Mouse (Mus musculus): ENCODE data around the gene Olfr1157. TPM values are rescaled to one million over a fixed set of nuclear protein-coding genes. Genes with fewer than 3 reads are reported as not detected.

The Olfr1157 gene
- not detected in 2 replicates for polyA plus RNA-seq (2015; fragmentation: Nextera tagmentation; extraction: Ambion mirVana)

DNA sequence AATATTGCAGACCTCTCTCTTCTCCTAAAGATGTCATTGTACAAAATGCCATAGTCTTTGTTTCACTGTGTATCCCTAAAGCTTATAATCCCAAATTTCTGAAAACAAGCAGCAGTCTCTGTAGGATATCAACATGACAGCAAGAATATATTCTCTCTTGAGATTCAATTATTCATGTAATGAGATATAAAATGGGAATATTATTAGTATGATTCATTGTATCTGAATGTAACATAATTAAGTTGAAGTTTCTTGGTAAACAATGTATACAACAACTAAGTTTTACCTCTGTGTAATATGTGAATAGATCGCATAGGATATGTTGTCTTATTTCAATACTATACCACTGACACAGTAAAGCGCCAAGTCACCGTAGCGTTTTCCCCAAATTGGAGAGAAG, at the start of gene Olfr1157:
Olfr1157 (minus strand) TSS at position 101 of the 400 bp plus-strand sequence.
- Histone ChIP-seq H3K27me3 (ENCODE audit: control insufficient read depth, insufficient read depth, low read depth, low read length) (no peaks in the 10 kb centered on the region), H3K4me2 (ENCODE audit: low read depth, low read length) (no peak within 1 kb of the TSS), H3K9ac (ENCODE audit: low read depth, low read length) (no peak within 1 kb of the TSS), H3K4me3 (ENCODE audit: low read depth, low read length) (no peak within 1 kb of the TSS), H3K4me1 (ENCODE audit: control insufficient read depth, low read depth, low read length) (no peaks in the 10 kb centered on the region), H3K9me3 (replicated peaks; ENCODE audit: control insufficient read depth, low read length) (no peaks in the 10 kb centered on the region), H3K27ac (ENCODE audit: low read length) (no peak within 1 kb of the TSS), H3K36me3 (ENCODE audit: control insufficient read depth, insufficient read depth) (no peaks in the 10 kb centered on the region)
- WGBS (ENCODE audit: insufficient replicate concordance), result 88% methylated on average over 4 of the region's 4 CpGs
- ATAC-seq (ENCODE audit: low read depth), result no peak

DNA sequence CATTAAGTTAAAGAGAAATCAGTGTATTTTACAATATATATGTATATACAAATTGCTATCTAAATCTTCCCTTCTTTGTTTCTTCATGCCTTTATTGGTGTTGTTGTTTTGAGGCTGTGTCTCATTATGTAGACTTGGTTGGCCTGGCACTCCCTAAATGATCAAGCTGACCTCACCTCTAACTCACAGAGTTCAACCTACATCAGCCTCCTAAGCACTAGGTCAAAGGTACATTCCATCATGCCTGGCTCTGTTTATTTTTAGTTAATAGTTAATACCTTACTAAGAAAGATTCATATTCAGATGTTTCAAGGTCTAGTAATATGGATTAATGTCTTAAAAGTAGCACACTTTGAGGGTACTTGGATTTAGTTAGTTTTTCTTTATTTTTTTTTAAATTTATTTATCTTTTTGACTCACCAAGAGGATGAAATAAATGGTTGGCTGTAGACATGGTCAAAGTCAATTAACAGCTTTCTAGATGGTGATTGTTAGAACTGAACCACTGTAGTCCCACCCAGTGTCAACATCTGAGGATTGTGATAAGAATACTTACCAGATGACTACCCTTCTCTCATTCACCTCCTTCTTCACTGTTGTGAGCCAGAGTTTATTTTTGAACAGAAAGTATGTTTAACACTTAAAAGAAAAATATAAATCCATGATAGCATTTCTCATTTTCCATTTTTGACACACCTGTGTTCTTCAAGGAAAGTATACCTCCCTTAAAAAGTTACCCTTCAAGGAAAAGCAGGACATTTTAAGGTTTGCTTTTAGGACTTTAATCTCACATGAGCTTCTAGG, 39.6 kb upstream of the Olfr1157 start, which contains the start of gene Olfr1160:
Olfr1160 (minus strand) TSS at position 754 of the 804 bp plus-strand sequence.
- Histone ChIP-seq H3K36me3 (ENCODE audit: control insufficient read depth, insufficient read depth) (no peaks in the 10 kb centered on the region), H3K4me3 (ENCODE audit: low read depth, low read length) (no peak within 1 kb of the TSS), H3K27ac (ENCODE audit: low read length) (no peak within 1 kb of the TSS), H3K4me2 (ENCODE audit: low read depth, low read length) (no peak within 1 kb of the TSS), H3K4me1 (ENCODE audit: control insufficient read depth, low read depth, low read length) (no peaks in the 10 kb centered on the region), H3K9ac (ENCODE audit: low read depth, low read length) (no peak within 1 kb of the TSS), H3K9me3 (replicated peaks; ENCODE audit: control insufficient read depth, low read length) (no peaks in the 10 kb centered on the region), H3K27me3 (ENCODE audit: control insufficient read depth, insufficient read depth, low read depth, low read length) (no peaks in the 10 kb centered on the region)
- ATAC-seq (ENCODE audit: low read depth), result peak; percentile 80

DNA sequence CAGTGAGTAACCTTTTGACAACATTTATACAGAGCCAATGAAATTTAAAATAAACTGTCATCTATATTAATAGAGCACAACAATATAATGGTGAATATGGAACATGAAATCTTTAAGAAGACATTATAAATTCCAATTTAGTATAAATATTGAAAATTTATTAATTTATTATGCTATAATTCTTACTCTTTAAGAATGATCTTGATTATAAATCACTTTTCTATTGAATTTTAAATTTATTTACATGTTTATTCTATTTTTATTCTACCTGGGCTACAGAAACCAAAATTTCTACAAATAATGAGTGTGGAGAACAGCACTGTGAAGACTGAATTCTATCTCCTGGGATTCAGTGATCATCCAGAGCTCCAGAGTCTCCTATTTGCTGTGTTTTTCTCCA, 21.7 kb upstream of the Olfr1157 start, which contains the start of gene Olfr1158:
Olfr1158 (plus strand) TSS at position 301 of the 400 bp plus-strand sequence.
- ATAC-seq (ENCODE audit: low read depth), result no peak
- no peaks in the 10 kb centered on the region for H3K36me3 ChIP-seq (ENCODE audit: control insufficient read depth, insufficient read depth)
- H3K9ac ChIP-seq (ENCODE audit: low read depth, low read length), result no peak within 1 kb of the TSS
- no peak within 1 kb of the TSS for H3K27ac ChIP-seq (ENCODE audit: low read length)
- H3K4me2 ChIP-seq (ENCODE audit: low read depth, low read length), result no peak within 1 kb of the TSS
- no peaks in the 10 kb centered on the region for H3K9me3 ChIP-seq (replicated peaks; ENCODE audit: control insufficient read depth, low read length)
- no peaks in the 10 kb centered on the region for H3K4me1 ChIP-seq (ENCODE audit: control insufficient read depth, low read depth, low read length)
- no peak within 1 kb of the TSS for H3K4me3 ChIP-seq (ENCODE audit: low read depth, low read length)
- no peaks in the 10 kb centered on the region for H3K27me3 ChIP-seq (ENCODE audit: control insufficient read depth, insufficient read depth, low read depth, low read length)

DNA sequence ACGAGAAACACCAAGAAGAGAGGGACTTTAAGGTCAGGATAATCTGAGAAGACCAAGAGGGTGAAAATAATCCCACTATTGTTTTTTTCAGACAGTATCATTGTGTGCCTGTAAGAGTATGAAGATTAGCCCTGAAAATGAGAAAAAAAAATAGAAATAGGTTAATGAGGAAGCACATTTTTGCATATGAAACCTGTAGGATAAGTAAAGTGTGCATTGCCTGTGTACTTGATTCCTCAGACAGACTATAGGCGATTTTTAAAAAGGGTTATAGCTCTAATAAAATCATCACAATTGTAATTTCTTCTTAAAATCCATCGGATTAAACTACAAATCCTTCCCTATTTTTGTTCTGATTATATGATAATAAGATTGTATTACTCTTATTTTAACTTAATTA, 6.5 kb upstream of the Olfr1157 start, which contains the start of gene Olfr74:
Olfr74 (minus strand) TSS at position 101 of the 400 bp plus-strand sequence.
- WGBS (ENCODE audit: insufficient replicate concordance), result 44% methylated on average over 3 of the region's 3 CpGs

DNA sequence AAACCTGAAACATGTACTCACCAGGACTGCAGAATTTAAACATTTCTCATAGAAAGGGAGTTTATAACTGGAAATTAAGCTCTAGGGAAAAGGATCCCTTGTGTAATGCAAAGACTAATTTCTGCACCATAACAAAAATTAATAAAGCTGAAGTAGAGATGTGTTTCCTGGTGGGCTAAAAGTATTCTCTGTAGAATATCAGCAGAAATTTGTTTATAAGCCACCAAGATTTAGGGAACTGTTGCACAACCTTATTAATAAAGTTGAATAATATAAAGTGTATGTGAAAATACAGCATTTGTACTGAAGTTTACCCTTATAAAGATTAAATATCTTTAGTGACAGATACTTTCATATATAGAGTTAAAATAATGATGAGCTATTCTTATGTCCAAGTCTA, 15.1 kb downstream of the Olfr1157 start, which contains the start of gene Olfr1156:
Olfr1156 (minus strand) TSS at position 101 of the 400 bp plus-strand sequence.
- H3K27me3 ChIP-seq (ENCODE audit: control insufficient read depth, insufficient read depth, low read depth, low read length), result no peaks in the 10 kb centered on the region
- no peak for ATAC-seq (ENCODE audit: low read depth)

More for the DNA sequence above, 6.5 kb upstream of the Olfr1157 start, which contains the start of gene Olfr74:
- no peak within 1 kb of the TSS for H3K27ac ChIP-seq (ENCODE audit: low read length)
- no peak within 1 kb of the TSS for H3K4me2 ChIP-seq (ENCODE audit: low read depth, low read length)
- no peak within 1 kb of the TSS for H3K4me3 ChIP-seq (ENCODE audit: low read depth, low read length)
- no peaks in the 10 kb centered on the region for H3K9me3 ChIP-seq (replicated peaks; ENCODE audit: control insufficient read depth, low read length)
- no peak for ATAC-seq (ENCODE audit: low read depth)
- no peak within 1 kb of the TSS for H3K9ac ChIP-seq (ENCODE audit: low read depth, low read length)
- no peaks in the 10 kb centered on the region for H3K36me3 ChIP-seq (ENCODE audit: control insufficient read depth, insufficient read depth)
- H3K4me1 ChIP-seq (ENCODE audit: control insufficient read depth, low read depth, low read length), result no peaks in the 10 kb centered on the region
- H3K27me3 ChIP-seq (ENCODE audit: control insufficient read depth, insufficient read depth, low read depth, low read length), result no peaks in the 10 kb centered on the region

DNA sequence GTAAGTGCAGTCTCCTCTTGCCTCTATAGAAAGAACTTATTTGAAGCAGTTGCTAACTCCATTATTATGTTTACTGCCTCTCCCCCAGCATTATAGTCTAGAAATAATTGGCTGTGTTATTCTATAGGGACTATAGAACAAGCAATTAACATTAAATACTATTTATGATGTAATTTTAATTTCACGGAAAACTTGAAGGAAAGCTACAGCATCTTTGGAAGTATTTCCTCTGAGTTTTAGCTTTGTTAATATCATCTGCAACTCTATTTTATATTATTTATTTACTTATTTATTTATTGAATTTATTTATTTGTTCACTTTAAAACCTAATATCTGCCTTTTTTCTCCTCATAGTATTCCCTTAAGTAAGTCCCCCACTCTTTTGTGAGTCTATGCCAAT, 23.1 kb downstream of the Olfr1157 start, which contains the start of gene Olfr1155:
Olfr1155 (minus strand) TSS at position 101 of the 400 bp plus-strand sequence.
- 69% methylated on average over 1 of the region's 1 CpGs for WGBS (ENCODE audit: insufficient replicate concordance)

More for the DNA sequence above, 15.1 kb downstream of the Olfr1157 start, which contains the start of gene Olfr1156:
- Histone ChIP-seq H3K27ac (ENCODE audit: low read length) (no peak within 1 kb of the TSS), H3K36me3 (ENCODE audit: control insufficient read depth, insufficient read depth) (no peaks in the 10 kb centered on the region), H3K4me3 (ENCODE audit: low read depth, low read length) (no peak within 1 kb of the TSS), H3K9me3 (replicated peaks; ENCODE audit: control insufficient read depth, low read length) (no peaks in the 10 kb centered on the region), H3K9ac (ENCODE audit: low read depth, low read length) (no peak within 1 kb of the TSS), H3K4me2 (ENCODE audit: low read depth, low read length) (no peak within 1 kb of the TSS), H3K4me1 (ENCODE audit: control insufficient read depth, low read depth, low read length) (no peaks in the 10 kb centered on the region)

More for the DNA sequence above, 23.1 kb downstream of the Olfr1157 start, which contains the start of gene Olfr1155:
- Histone ChIP-seq H3K27me3 (ENCODE audit: control insufficient read depth, insufficient read depth, low read depth, low read length) (no peaks in the 10 kb centered on the region), H3K9me3 (replicated peaks; ENCODE audit: control insufficient read depth, low read length) (no peaks in the 10 kb centered on the region), H3K9ac (ENCODE audit: low read depth, low read length) (no peak within 1 kb of the TSS), H3K4me2 (ENCODE audit: low read depth, low read length) (no peak within 1 kb of the TSS), H3K36me3 (ENCODE audit: control insufficient read depth, insufficient read depth) (no peaks in the 10 kb centered on the region), H3K4me1 (ENCODE audit: control insufficient read depth, low read depth, low read length) (no peaks in the 10 kb centered on the region), H3K27ac (ENCODE audit: low read length) (no peak within 1 kb of the TSS), H3K4me3 (ENCODE audit: low read depth, low read length) (no peak within 1 kb of the TSS)
- no peak for ATAC-seq (ENCODE audit: low read depth)

Other genes with a start within 250 kb of the Olfr1157 start
- gene Olfr1138, start 228.3 kb downstream of the Olfr1157 start, polyA plus RNA-seq (2015; fragmentation: Nextera tagmentation; extraction: Ambion mirVana), result not detected in 2 replicates
- not detected in 2 replicates for gene Olfr1140, start 224.5 kb downstream of the Olfr1157 start, polyA plus RNA-seq (2015; fragmentation: Nextera tagmentation; extraction: Ambion mirVana)
- gene Olfr1141, start 214.3 kb downstream of the Olfr1157 start, polyA plus RNA-seq (2015; fragmentation: Nextera tagmentation; extraction: Ambion mirVana), result not detected in 2 replicates
- gene Olfr152, start 188.8 kb downstream of the Olfr1157 start, polyA plus RNA-seq (2015; fragmentation: Nextera tagmentation; extraction: Ambion mirVana), result not detected in 2 replicates
- not detected in 2 replicates for gene Olfr1143, start 167.7 kb downstream of the Olfr1157 start, polyA plus RNA-seq (2015; fragmentation: Nextera tagmentation; extraction: Ambion mirVana)
- gene Olfr1145, start 158.5 kb downstream of the Olfr1157 start, polyA plus RNA-seq (2015; fragmentation: Nextera tagmentation; extraction: Ambion mirVana), result not detected in 2 replicates
- not detected in 2 replicates for gene Olfr1148, start 137.8 kb downstream of the Olfr1157 start, polyA plus RNA-seq (2015; fragmentation: Nextera tagmentation; extraction: Ambion mirVana)
- not detected in 2 replicates for gene Olfr1150-ps1, start 124.3 kb downstream of the Olfr1157 start, polyA plus RNA-seq (2015; fragmentation: Nextera tagmentation; extraction: Ambion mirVana)
- not detected in 2 replicates for gene Olfr1151, start 112.4 kb downstream of the Olfr1157 start, polyA plus RNA-seq (2015; fragmentation: Nextera tagmentation; extraction: Ambion mirVana)
- not detected in 2 replicates for gene Olfr1152, start 101.8 kb downstream of the Olfr1157 start, polyA plus RNA-seq (2015; fragmentation: Nextera tagmentation; extraction: Ambion mirVana)
- gene Olfr1153, start 73.3 kb downstream of the Olfr1157 start, polyA plus RNA-seq (2015; fragmentation: Nextera tagmentation; extraction: Ambion mirVana), result not detected in 2 replicates
- gene Olfr1154, start 63.1 kb downstream of the Olfr1157 start, polyA plus RNA-seq (2015; fragmentation: Nextera tagmentation; extraction: Ambion mirVana), result not detected in 2 replicates
- not detected in 2 replicates for gene Olfr1155, start 23.2 kb downstream of the Olfr1157 start, polyA plus RNA-seq (2015; fragmentation: Nextera tagmentation; extraction: Ambion mirVana)
- gene Olfr1156, start 15.2 kb downstream of the Olfr1157 start, polyA plus RNA-seq (2015; fragmentation: Nextera tagmentation; extraction: Ambion mirVana), result not detected in 2 replicates
- gene Olfr74, start 6.4 kb upstream of the Olfr1157 start, polyA plus RNA-seq (2015; fragmentation: Nextera tagmentation; extraction: Ambion mirVana), result not detected in 2 replicates
- gene Olfr1158, start 21.8 kb upstream of the Olfr1157 start, polyA plus RNA-seq (2015; fragmentation: Nextera tagmentation; extraction: Ambion mirVana), result not detected in 2 replicates
- not detected in 2 replicates for gene Olfr1160, start 40.0 kb upstream of the Olfr1157 start, polyA plus RNA-seq (2015; fragmentation: Nextera tagmentation; extraction: Ambion mirVana)
- not detected in 2 replicates for gene Olfr1161, start 54.5 kb upstream of the Olfr1157 start, polyA plus RNA-seq (2015; fragmentation: Nextera tagmentation; extraction: Ambion mirVana)
- gene Olfr73, start 69.4 kb upstream of the Olfr1157 start, polyA plus RNA-seq (2015; fragmentation: Nextera tagmentation; extraction: Ambion mirVana), result not detected in 2 replicates
- gene Olfr1162, start 82.8 kb upstream of the Olfr1157 start, polyA plus RNA-seq (2015; fragmentation: Nextera tagmentation; extraction: Ambion mirVana), result not detected in 2 replicates
- not detected in 2 replicates for gene Olfr1163, start 103.5 kb upstream of the Olfr1157 start, polyA plus RNA-seq (2015; fragmentation: Nextera tagmentation; extraction: Ambion mirVana)
- gene Olfr1164, start 125.7 kb upstream of the Olfr1157 start, polyA plus RNA-seq (2015; fragmentation: Nextera tagmentation; extraction: Ambion mirVana), result not detected in 2 replicates
- not detected in 2 replicates for gene Olfr1166, start 160.0 kb upstream of the Olfr1157 start, polyA plus RNA-seq (2015; fragmentation: Nextera tagmentation; extraction: Ambion mirVana)
- gene Olfr1167, start 186.9 kb upstream of the Olfr1157 start, polyA plus RNA-seq (2015; fragmentation: Nextera tagmentation; extraction: Ambion mirVana), result not detected in 2 replicates
- not detected in 2 replicates for gene Olfr1168, start 213.6 kb upstream of the Olfr1157 start, polyA plus RNA-seq (2015; fragmentation: Nextera tagmentation; extraction: Ambion mirVana)

Data from liver, embryonic 16.5 days (tissue).